Mouse (Mus musculus) midbrain, embryonic 14.5 days (tissue): Measurements from ENCODE around the gene Smchd1. TPM values are rescaled to one million over a fixed set of nuclear protein-coding genes. Genes with fewer than 3 reads are reported as not detected.

Experiments
- ATAC-seq: fragments of 200-750 bp; cut with Nextera tagmentation; 2 replicates; pipeline ENCODE4 v1.8.0; 2017; ENCODE audit warnings: moderate number of reproducible peaks, moderate library complexity; ENCODE audit not compliant: low FRiP score, low TSS enrichment
- DNase-seq: peaks from one replicate; pipeline ENCODE4 v3.0.0-alpha.2; 2015
- H3K27ac ChIP-seq: fragments of 300-500 bp; sonication (generic); replicated peaks from 2 replicates; pipeline ENCODE4 v1.5.1; 2014; ENCODE audit warnings: mild to moderate bottlenecking, low read depth, low read length, moderate library complexity
- H3K27me3 ChIP-seq: fragments of 300-500 bp; sonication (generic); 2 replicates; pipeline ENCODE4 v1.6.1; 2014; ENCODE audit warnings: low read length, control low read depth, mixed read lengths; ENCODE audit not compliant: control insufficient read depth, insufficient read depth
- H3K36me3 ChIP-seq: fragments of 300-500 bp; sonication (generic); 2 replicates; pipeline ENCODE4 v1.6.1; 2014; ENCODE audit warnings: low read length, control low read depth; ENCODE audit not compliant: control insufficient read depth, insufficient read depth
- H3K4me1 ChIP-seq: fragments of 300-500 bp; sonication (generic); 2 replicates; pipeline ENCODE4 v1.6.1; 2014; ENCODE audit warnings: mild to moderate bottlenecking, antibody characterized with exemption, low read length, control low read depth; ENCODE audit not compliant: control insufficient read depth, insufficient read depth
- H3K4me2 ChIP-seq: fragments of 300-500 bp; sonication (generic); 2 replicates; pipeline ENCODE4 v1.6.1; 2014; ENCODE audit warnings: mild to moderate bottlenecking, low read length, moderate library complexity
- H3K4me3 ChIP-seq: fragments of 300-500 bp; sonication (generic); replicated peaks from 2 replicates; pipeline ENCODE4 v1.5.1; 2014; ENCODE audit warnings: low read depth, low read length
- H3K9ac ChIP-seq: fragments of 300-500 bp; sonication (generic); replicated peaks from 2 replicates; pipeline ENCODE4 v1.6.1; 2014; ENCODE audit warnings: mild to moderate bottlenecking, low read length, moderate library complexity
- H3K9me3 ChIP-seq: fragments of 300-500 bp; sonication (generic); 2 replicates; pipeline ENCODE4 v1.6.1; 2016; ENCODE audit warnings: low read length, control low read depth, mixed read lengths; ENCODE audit not compliant: control insufficient read depth
- WGBS: fragments of 180-500 bp; shearing (Covaris S2); extraction: QIAGEN DNeasy Blood & Tissue Kit; methylation state at CpG from one replicate; pipeline ENCODE4 v1.1.7; 2014; 5-methylcytosine and 5-hydroxymethylcytosine counted together
- polyA plus RNA-seq: library from polyadenylated mRNA; unstranded; fragments of >200 nt; fragmentation: Nextera tagmentation; extraction: Ambion mirVana; gene quantifications from 2 replicates; pipeline ENCODE4 v1.2.1, GENCODE M21; 2014

Smchd1 gene
- polyA plus RNA-seq, 1 experiment from 2014 or later, result 73.3 TPM

- H3K36me3 ChIP-seq, result no peaks in the 10 kb centered on the region
- H3K9me3 ChIP-seq, result no peaks in the 10 kb centered on the region
- DNase-seq (peak; percentile 57), ATAC-seq (peak; percentile 38; the same call in 1 of the 2 replicates)
- H3K9ac ChIP-seq, result peak overlapping the region; percentile 66
- H3K4me1 ChIP-seq, result peaks cover 14% of the 10 kb centered on the region; the same call in 1 of the 2 replicates
- peak overlapping the region; percentile 48 for H3K4me3 ChIP-seq
- WGBS, result under 1% methylated on average over 63 of the region's 67 CpGs
- H3K4me2 ChIP-seq, result peak overlapping the region; percentile 100
- H3K27me3 ChIP-seq, result peaks cover 25% of the 10 kb centered on the region
- H3K27ac ChIP-seq, result no peak overlapping the region
These were observed 164.4 kb downstream of the Smchd1 start for GRCm38 (mm10) chr17:71310486-71311339.

GRCm38 (mm10) chr17:71309711-71310485 is 165.2 kb downstream of the Smchd1 start:
- ATAC-seq, result no peak
- DNase-seq, result no peak
- Histone ChIP-seq H3K4me1 (peaks cover 14% of the 10 kb centered on the region; the same call in 1 of the 2 replicates), H3K4me2 (peak overlapping the region; percentile 100), H3K27me3 (peaks cover 25% of the 10 kb centered on the region), H3K4me3 (peak overlapping the region; percentile 48), H3K9ac (peak overlapping the region; percentile 66), H3K9me3 (no peaks in the 10 kb centered on the region), H3K27ac (no peak overlapping the region), H3K36me3 (no peaks in the 10 kb centered on the region)
- 4% methylated on average over 23 of the region's 23 CpGs for WGBS

- ATAC-seq, result no peak
These were observed 166.0 kb downstream of the Smchd1 start for GRCm38 (mm10) chr17:71309141-71309540.

GRCm38 (mm10) chr17:71308296-71308695 is 166.8 kb downstream of the Smchd1 start:
- H3K4me3 ChIP-seq, result no peak overlapping the region
- H3K9ac ChIP-seq, result no peak overlapping the region
- WGBS, result 92% methylated on average over 5 of the region's 5 CpGs
- no peaks in the 10 kb centered on the region for H3K36me3 ChIP-seq
- H3K27ac ChIP-seq, result no peak overlapping the region
- H3K27me3 ChIP-seq, result peaks cover 25% of the 10 kb centered on the region
- no peaks in the 10 kb centered on the region for H3K9me3 ChIP-seq
- DNase-seq (no peak), ATAC-seq (no peak)
- no peak overlapping the region for H3K4me2 ChIP-seq
- H3K4me1 ChIP-seq, result peaks cover 14% of the 10 kb centered on the region; the same call in 1 of the 2 replicates

More at GRCm38 (mm10) chr17:71309141-71309540, 166.0 kb downstream of the Smchd1 start:
- DNase-seq, result peak; percentile 8
- Histone ChIP-seq H3K27me3 (peaks cover 25% of the 10 kb centered on the region), H3K36me3 (no peaks in the 10 kb centered on the region), H3K4me2 (peak overlapping the region; percentile 100), H3K27ac (no peak overlapping the region), H3K9ac (no peak overlapping the region), H3K4me1 (peaks cover 14% of the 10 kb centered on the region; the same call in 1 of the 2 replicates), H3K4me3 (no peak overlapping the region), H3K9me3 (no peaks in the 10 kb centered on the region)
- WGBS, result 10% methylated on average over 14 of the region's 14 CpGs

GRCm38 (mm10) chr17:71307251-71307790 is 167.8 kb downstream of the Smchd1 start:
- 88% methylated on average over 10 of the region's 10 CpGs for WGBS
- ATAC-seq (no peak), DNase-seq (no peak)
- no peaks in the 10 kb centered on the region for H3K36me3 ChIP-seq
- no peak overlapping the region for H3K4me2 ChIP-seq
- peaks cover 25% of the 10 kb centered on the region for H3K27me3 ChIP-seq
- H3K27ac ChIP-seq, result no peak overlapping the region
- no peaks in the 10 kb centered on the region for H3K9me3 ChIP-seq
- H3K9ac ChIP-seq, result no peak overlapping the region
- no peak overlapping the region for H3K4me3 ChIP-seq
- peaks cover 14% of the 10 kb centered on the region; the same call in 1 of the 2 replicates for H3K4me1 ChIP-seq

- no peak overlapping the region for H3K27ac ChIP-seq
- no peak for ATAC-seq
- no peak overlapping the region for H3K4me2 ChIP-seq
- no peaks in the 10 kb centered on the region for H3K36me3 ChIP-seq
- no peaks in the 10 kb centered on the region for H3K9me3 ChIP-seq
- WGBS, result 82% methylated on average over 4 of the region's 4 CpGs
- no peak overlapping the region for H3K4me3 ChIP-seq
- H3K27me3 ChIP-seq, result peaks cover 19% of the 10 kb centered on the region
- peaks cover 14% of the 10 kb centered on the region; the same call in 1 of the 2 replicates for H3K4me1 ChIP-seq
- no peak overlapping the region for H3K9ac ChIP-seq
- no peak for DNase-seq
These were observed 168.4 kb downstream of the Smchd1 start for GRCm38 (mm10) chr17:71306716-71307115.

GRCm38 (mm10) chr17:71306091-71306490 is 169.1 kb downstream of the Smchd1 start:
- Histone ChIP-seq H3K4me3 (no peak overlapping the region), H3K9me3 (no peaks in the 10 kb centered on the region), H3K4me1 (peaks cover 10% of the 10 kb centered on the region; the same call in 1 of the 2 replicates), H3K4me2 (no peak overlapping the region), H3K9ac (no peak overlapping the region), H3K27ac (no peak overlapping the region), H3K36me3 (no peaks in the 10 kb centered on the region), H3K27me3 (peaks cover 14% of the 10 kb centered on the region)
- WGBS, result 87% methylated on average over 6 of the region's 6 CpGs
- no peak for DNase-seq
- no peak for ATAC-seq

GRCm38 (mm10) chr17:71303444-71303843 is 171.7 kb downstream of the Smchd1 start:
- 82% methylated on average over 6 of the region's 6 CpGs for WGBS
- no peak overlapping the region for H3K9ac ChIP-seq
- no peaks in the 10 kb centered on the region for H3K9me3 ChIP-seq
- H3K4me2 ChIP-seq, result no peak overlapping the region
- DNase-seq, result no peak
- no peak for ATAC-seq
- no peak overlapping the region for H3K4me3 ChIP-seq
- no peaks in the 10 kb centered on the region for H3K4me1 ChIP-seq
- H3K27me3 ChIP-seq, result no peaks in the 10 kb centered on the region
- no peaks in the 10 kb centered on the region for H3K36me3 ChIP-seq
- no peak overlapping the region for H3K27ac ChIP-seq
